Mouse (Mus musculus) T-helper 1 cell (primary cell): Measurements from ENCODE around the gene Gm17728.
"Not testable (repeated sequence)": the region's sequence is repeated elsewhere in the genome, so short reads cannot be mapped to it uniquely, and the experiment has no call there.

ENCODE experiments used
- in situ Hi-C: fragments of 300-600 bp; cut with MboI, MseI; formaldehyde crosslinking; loops from one replicate; pipeline ENCODE4 v1.15.1; 2025; ENCODE audit warnings: high pct_unique_total_duplicates

Gm17728 gene

GRCm38 (mm10) chr17:9421760-9422159 is at the start of gene Gm17728:
Gene Gm17728 (plus strand): TSS chr17:9422060.
- in situ Hi-C loops, result not testable (repeated sequence)

GRCm38 (mm10) chr17:9397493-9397892 is 24.4 kb upstream of the Gm17728 start:
- in situ Hi-C loops, result no loop called here

- in situ Hi-C loops, result no loop called here
Measured at GRCm38 (mm10) chr17:9398551-9398950, 23.3 kb upstream of the Gm17728 start.

GRCm38 (mm10) chr17:9403991-9404390 is 17.9 kb upstream of the Gm17728 start:
- in situ Hi-C loops, result no loop called here

GRCm38 (mm10) chr17:9407640-9408039 is 14.2 kb upstream of the Gm17728 start:
- in situ Hi-C loops, result no loop called here

GRCm38 (mm10) chr17:9419016-9419415 is 2.8 kb upstream of the Gm17728 start:
- in situ Hi-C loops, result no loop called here

- in situ Hi-C loops, result loop anchor here (5.0 kb wide), 1 partner anchor 79 kb away; no protein-coding TSS in a partner anchor
Measured at GRCm38 (mm10) chr17:9428374-9428994, 6.6 kb downstream of the Gm17728 start.

GRCm38 (mm10) chr17:9439997-9440655 is 18.3 kb downstream of the Gm17728 start:
- in situ Hi-C loops, result no loop called here

GRCm38 (mm10) chr17:9456406-9456805 is 34.5 kb downstream of the Gm17728 start:
- in situ Hi-C loops, result no loop called here

GRCm38 (mm10) chr17:9460904-9461303 is 39.0 kb downstream of the Gm17728 start:
- in situ Hi-C loops, result no loop called here
